Mouse (Mus musculus) myocyte (in vitro differentiated cells): ENCODE data around the gene Nt5c3b.

Experiments used
- CEBPB ChIP-seq: IDR thresholded peaks from 2 replicates; pipeline ENCODE4 v1.6.1; 2011; ENCODE audit warnings: mild to moderate bottlenecking, moderate library complexity; ENCODE audit not compliant: poor library complexity, insufficient read depth, severe bottlenecking
- E2F4 ChIP-seq: IDR thresholded peaks from one replicate; pipeline ENCODE4 v1.6.1; 2011; ENCODE audit warnings: mild to moderate bottlenecking, control low read depth, moderate library complexity; ENCODE audit not compliant: insufficient read depth
- MAX ChIP-seq: IDR thresholded peaks from one replicate; pipeline ENCODE4 v1.6.1; 2011; ENCODE audit warnings: low read depth, mild to moderate bottlenecking, control low read depth
- MYOD1 ChIP-seq, 3 experiments: IDR thresholded peaks; one replicate each; pipeline ENCODE4 v1.6.1; 2011; ENCODE audit warnings: control low read depth in 2 of 3, low read depth in 2 of 3, mild to moderate bottlenecking in 2 of 3, moderate library complexity in 1 of 3; ENCODE audit not compliant: insufficient read length in 2 of 3, control insufficient read depth in 1 of 3
- MYOG ChIP-seq, 3 experiments: IDR thresholded peaks; one replicate each; pipeline ENCODE4 v1.6.1; 2011; ENCODE audit warnings: control low read depth in 2 of 3, low read depth in 2 of 3, mild to moderate bottlenecking in 2 of 3; ENCODE audit not compliant: insufficient read length in 2 of 3, control insufficient read depth in 1 of 3, insufficient read depth in 1 of 3
- POLR2A ChIP-seq: IDR thresholded peaks from one replicate; pipeline ENCODE4 v1.6.1; 2011; ENCODE audit warnings: low read depth, mild to moderate bottlenecking, control low read depth, moderate library complexity; ENCODE audit not compliant: insufficient read length
- POLR2AphosphoS2 ChIP-seq: IDR thresholded peaks from one replicate; pipeline ENCODE4 v1.6.1; 2011; ENCODE audit warnings: low read depth, control low read depth; ENCODE audit not compliant: insufficient read length
- REST ChIP-seq: IDR thresholded peaks from one replicate; pipeline ENCODE4 v1.6.1; 2011; ENCODE audit warnings: mild to moderate bottlenecking, control low read depth, moderate library complexity; ENCODE audit not compliant: insufficient read depth, insufficient read length
- SRF ChIP-seq: IDR thresholded peaks from one replicate; pipeline ENCODE4 v1.6.1; 2011; ENCODE audit warnings: low read depth; ENCODE audit not compliant: control insufficient read depth, insufficient read length
- TCF12 ChIP-seq: IDR thresholded peaks from one replicate; pipeline ENCODE4 v1.6.1; 2011; ENCODE audit warnings: mild to moderate bottlenecking, control low read depth; ENCODE audit not compliant: poor library complexity, insufficient read depth, severe bottlenecking
- TCF3 ChIP-seq: IDR thresholded peaks from one replicate; pipeline ENCODE4 v1.6.1; 2011; ENCODE audit warnings: low read depth, control low read depth; ENCODE audit not compliant: insufficient read length
- USF1 ChIP-seq: IDR thresholded peaks from one replicate; pipeline ENCODE4 v1.6.1; 2011; ENCODE audit warnings: low read depth, mild to moderate bottlenecking, control low read depth, moderate library complexity

DNA sequence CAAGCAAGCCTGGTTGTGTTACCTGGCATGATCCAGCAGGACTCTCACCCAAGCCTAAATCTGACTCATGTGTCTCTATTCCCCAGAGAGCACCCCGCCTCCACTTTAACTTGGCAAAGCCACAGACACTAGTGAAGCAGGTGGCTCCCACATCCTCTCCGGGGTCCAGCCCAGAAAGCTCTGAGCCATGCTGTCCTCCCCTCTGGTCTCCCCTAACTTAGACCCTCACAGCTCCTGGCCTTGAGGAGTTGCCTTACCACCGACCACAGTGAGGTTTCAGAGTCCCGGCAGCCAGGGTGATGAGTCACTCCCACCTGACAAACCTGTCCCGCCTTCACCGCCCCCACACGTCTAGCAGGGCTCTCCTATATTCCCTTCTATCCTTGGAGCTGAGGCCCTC lies 47.9 kb downstream of the Nt5c3b start:
- TF ChIP-seq TCF3 (no peak), TCF12 (no peak), MAX (no peak), POLR2AphosphoS2 (no peak), POLR2A (no peak), USF1 (no peak), MYOD1 (IDR thresholded peaks at IDR 0.05; ENCODE audit: control insufficient read depth in 1 of 3, insufficient read length in 2 of 3, low read depth in 2 of 3) (peak in 2 of 3 experiments; percentile 32 to 72), MYOG (IDR thresholded peaks at IDR 0.05; ENCODE audit: control insufficient read depth in 1 of 3, insufficient read depth in 1 of 3, insufficient read length in 2 of 3, low read depth in 2 of 3) (peak in 1 of 3 experiments; percentile 32), CEBPB (no peak), REST (no peak), E2F4 (no peak), SRF (no peak)
